Mouse (Mus musculus): ENCODE results near the gene Syne4. TPM values are rescaled to one million over a fixed set of nuclear protein-coding genes. Genes with fewer than 3 reads are reported as not detected.

Syne4 gene
- total RNA-seq, 2 experiments from 2014 or later = 0.72 to 2.0 TPM

Other genes with a start within 250 kb of the Syne4 start
- gene Zfp82, start 241.9 kb upstream of the Syne4 start, total RNA-seq (2021) = 1 to 10 TPM; 3.0 to 3.1 TPM
- not detected for gene Gm26920, start 224.4 kb upstream of the Syne4 start, total RNA-seq (2021)
- 1 to 10 TPM; 1.4 to 1.9 TPM for gene Zfp566, start 224.3 kb upstream of the Syne4 start, total RNA-seq (2021)
- 10 to 100 TPM; 26.9 to 38.9 TPM for gene Zfp260, start 220.0 kb upstream of the Syne4 start, total RNA-seq (2021)
- gene Zfp382, start 192.9 kb upstream of the Syne4 start, total RNA-seq (2021) = 1 to 10 TPM; 2.1 to 2.5 TPM
- gene Zfp146, start 145.1 kb upstream of the Syne4 start, total RNA-seq (2021) = 10 to 100 TPM; 27.8 to 30.9 TPM
- gene Cox7a1, start 130.7 kb upstream of the Syne4 start, total RNA-seq (2021) = 1,000 to 10,000 TPM; 2,821 to 3,018 TPM
- gene Capns1, start 116.0 kb upstream of the Syne4 start, total RNA-seq (2021) = 100 to 1,000 TPM; 277 to 293 TPM
- gene Polr2i, start 82.9 kb upstream of the Syne4 start, total RNA-seq (2021) = 10 to 100 TPM; 51.1 to 53.7 TPM
- 10 to 100 TPM; 57.8 to 68.2 TPM for gene Tbcb, start 82.5 kb upstream of the Syne4 start, total RNA-seq (2021)
- not detected for gene Ovol3, start 79.1 kb upstream of the Syne4 start, total RNA-seq (2021)
- gene Thap8, start 34.7 kb upstream of the Syne4 start, total RNA-seq (2021) = not detected
- under 1 TPM; 0.57 to 0.80 TPM for gene Wdr62, start 34.4 kb upstream of the Syne4 start, total RNA-seq (2021)
- gene Clip3, start 23.1 kb upstream of the Syne4 start, total RNA-seq (2021) = 1 to 10 TPM; 5.7 TPM
- 10 to 100 TPM; 26.2 to 27.8 TPM for gene Alkbh6, start 6.1 kb upstream of the Syne4 start, total RNA-seq (2021)
- 1 to 10 TPM in 1 of 2 experiments, under 1 TPM in 1; 0.45 to 1.1 TPM for gene E130208F15Rik, start 6.9 kb downstream of the Syne4 start, total RNA-seq (2021)
- 10 to 100 TPM; 13.3 to 13.5 TPM for gene Sdhaf1, start 9.1 kb downstream of the Syne4 start, total RNA-seq (2021)
- 1 to 10 TPM; 1.4 to 1.8 TPM for gene Lrfn3, start 48.0 kb downstream of the Syne4 start, total RNA-seq (2021)
- gene Tyrobp, start 99.0 kb downstream of the Syne4 start, total RNA-seq (2021) = 10 to 100 TPM; 18.9 to 22.2 TPM
- 1 to 10 TPM in 1 of 2 experiments, under 1 TPM in 1; 0.69 to 3.3 TPM for gene Hcst, start 105.0 kb downstream of the Syne4 start, total RNA-seq (2021)
- gene Nfkbid, start 106.9 kb downstream of the Syne4 start, total RNA-seq (2021) = under 1 TPM; 0.35 to 0.87 TPM
- gene Aplp1, start 130.7 kb downstream of the Syne4 start, total RNA-seq (2021) = 1 to 10 TPM; 2.8 to 3.4 TPM
- not detected for gene Kirrel2, start 142.9 kb downstream of the Syne4 start, total RNA-seq (2021)
- not detected for gene Nphs1, start 143.5 kb downstream of the Syne4 start, total RNA-seq (2021)
- not detected for gene Prodh2, start 178.8 kb downstream of the Syne4 start, total RNA-seq (2021)
- gene Arhgap33, start 220.3 kb downstream of the Syne4 start, total RNA-seq (2021) = under 1 TPM; 0.36 to 0.50 TPM
- gene Hspb6, start 237.4 kb downstream of the Syne4 start, total RNA-seq (2021) = 100 to 1,000 TPM; 845 to 870 TPM
- 1 to 10 TPM; 2.1 to 4.6 TPM for gene Proser3, start 237.5 kb downstream of the Syne4 start, total RNA-seq (2021)
- gene Lin37, start 245.0 kb downstream of the Syne4 start, total RNA-seq (2021) = 10 to 100 TPM; 16.8 to 18.8 TPM
- 10 to 100 TPM; 61.2 to 65.9 TPM for gene U2af1l4, start 248.5 kb downstream of the Syne4 start, total RNA-seq (2021)
- 1 to 10 TPM in 1 of 2 experiments, under 1 TPM in 1; 0.35 to 1.1 TPM for gene Gm49396, start 248.5 kb downstream of the Syne4 start, total RNA-seq (2021)
- gene Psenen, start 248.8 kb downstream of the Syne4 start, total RNA-seq (2021) = 10 to 100 TPM; 80.1 to 84.4 TPM